Mouse (Mus musculus) heart, adult 2 months (tissue): ENCODE measurements at regions not wholly inside any gene's neighbourhood (a gene's known extent, or its start where the extent isn't known, plus 50 kb on each side); places are given as distances from the start of the nearest gene placed in this dataset.

Experiments used
- CTCF ChIP-seq: fragments of 200-600 bp; IDR thresholded peaks from 2 replicates; pipeline ENCODE4 v1.8.1; 2022; ENCODE audit warnings: antibody characterized with exemption, mild to moderate bottlenecking, moderate library complexity
- EP300 ChIP-seq: fragments of 200-500 bp; IDR thresholded peaks from 2 replicates; pipeline ENCODE4 v1.6.1; 2011; ENCODE audit warnings: low read depth, low read length, control low read depth; ENCODE audit not compliant: insufficient read depth
- POLR2A ChIP-seq: fragments of 200-500 bp; IDR thresholded peaks from 2 replicates; pipeline ENCODE4 v1.6.1; 2011; ENCODE audit warnings: mild to moderate bottlenecking, low read depth, low read length, control low read depth; ENCODE audit not compliant: insufficient read depth

DNA sequence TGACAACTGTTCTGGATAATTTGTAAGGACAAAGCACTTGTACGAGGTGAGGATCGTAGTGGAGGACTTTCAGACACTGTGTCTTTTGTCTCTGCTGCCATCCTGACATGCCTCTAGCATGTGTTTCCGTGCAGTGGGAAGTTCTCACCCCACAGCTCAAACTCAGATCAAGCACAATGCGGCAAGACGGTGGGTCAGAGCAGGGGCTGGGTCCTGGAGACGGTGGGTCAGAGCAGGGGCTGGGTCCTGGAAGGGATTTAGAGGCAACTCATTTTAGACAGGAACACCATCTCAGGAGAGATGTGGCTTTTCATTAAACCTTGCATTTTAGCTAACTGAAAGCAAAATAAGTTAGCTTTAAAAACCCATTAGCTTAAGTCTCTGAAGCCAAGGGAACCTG, 52.3 kb upstream of the Trpc7 start:
- TF ChIP-seq CTCF (no peak), POLR2A (no peak), EP300 (no peak)
